Mouse (Mus musculus) left cerebral cortex, postnatal 14 days (tissue): Measurements from ENCODE around the gene B4galnt3. TPM values are rescaled to one million over a fixed set of nuclear protein-coding genes. Genes with fewer than 3 reads are reported as not detected.
A peak's percentile ranks its signal among the peaks of the same experiment; 100 is the strongest.

ENCODE experiments used
- DNase-seq, 2 experiments: peaks; one replicate each; pipeline ENCODE4 v3.0.0; 2021 to 2022; ENCODE audit warnings: low spot score in 2 of 2, mixed read lengths in 1 of 2
- intact Hi-C: fragments of 180-260 bp; cut with DNase I; formaldehyde crosslinking; loops from one replicate; pipeline ENCODE4 v1.15.1; 2025
- total RNA-seq, 2 experiments: library from RNA; stranded (reverse); gene quantifications; 2 replicates each; pipeline ENCODE4 v1.2.3; 2021

Gene B4galnt3
- total RNA-seq, 2 experiments from 2014 or later: 0.40 TPM

DNA sequence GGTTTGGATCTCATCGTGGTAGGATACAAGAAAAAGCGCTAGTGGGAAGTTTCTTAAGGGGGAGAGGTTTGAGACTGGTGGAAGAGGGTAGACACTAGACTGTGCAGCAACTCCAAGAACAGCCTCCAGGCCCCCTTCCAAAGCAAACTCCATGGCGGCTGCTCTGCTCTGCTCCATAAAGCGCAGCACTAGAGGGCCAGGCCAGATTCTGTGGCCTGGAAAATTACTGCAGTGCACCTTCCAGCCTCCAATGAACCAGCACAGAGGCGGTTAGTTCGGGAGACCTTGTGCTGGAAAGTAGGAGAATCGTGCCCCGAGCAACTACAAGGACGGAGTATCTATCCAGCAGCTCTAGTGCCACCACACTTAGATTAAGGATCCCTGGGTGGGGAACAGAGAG lies 7.1 kb downstream of the B4galnt3 start:
- no peak for DNase-seq
- intact Hi-C loops: no loop called here

DNA sequence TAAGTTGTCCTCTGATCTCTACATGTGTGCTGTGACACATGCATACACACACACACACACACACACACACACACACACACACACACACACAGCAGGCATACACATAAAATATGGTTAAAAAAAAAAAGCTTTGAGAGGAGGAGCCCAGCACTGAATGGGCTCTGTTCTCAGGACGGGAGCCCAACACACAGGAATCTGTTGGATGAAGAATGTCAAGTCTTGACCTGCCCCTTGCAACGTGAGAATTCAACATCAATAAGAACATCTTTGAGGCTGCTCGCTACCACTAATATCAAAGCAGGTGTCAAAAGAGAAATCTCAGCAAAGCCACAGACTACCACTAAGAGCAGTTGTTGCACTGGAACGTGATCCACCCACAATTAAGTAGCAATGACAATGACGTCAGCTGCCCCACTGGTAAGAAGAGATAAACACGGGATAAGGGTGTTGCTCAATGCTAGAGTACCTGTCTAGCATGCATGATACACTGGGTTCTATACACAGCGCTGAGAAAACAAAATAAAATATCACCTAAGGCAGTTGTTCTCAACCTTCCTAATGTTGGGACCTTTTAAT lies 17.4 kb downstream of the B4galnt3 start:
- intact Hi-C loops: no loop called here
- DNase-seq: no peak

DNA sequence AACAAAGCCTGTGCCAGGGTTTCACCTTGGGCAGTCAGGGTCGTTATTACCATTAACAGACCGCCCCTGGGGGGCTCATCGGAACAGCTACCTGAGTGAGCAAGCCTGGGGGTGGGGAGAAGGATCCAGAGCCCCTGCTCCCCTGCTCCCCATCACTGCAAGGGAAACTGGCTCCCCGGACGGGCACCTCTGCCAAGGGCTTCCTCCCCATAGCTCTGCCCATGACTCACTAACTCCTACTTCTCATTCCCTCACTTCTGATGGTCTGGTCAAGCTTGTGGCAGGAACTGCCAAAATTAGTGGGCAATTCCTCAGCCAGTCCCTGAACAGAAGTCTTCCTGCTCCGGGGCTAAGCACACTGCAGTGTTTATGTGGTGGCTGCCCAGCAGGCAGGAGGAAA lies 19.1 kb downstream of the B4galnt3 start:
- intact Hi-C loops: no loop called here
- DNase-seq: no peak

DNA sequence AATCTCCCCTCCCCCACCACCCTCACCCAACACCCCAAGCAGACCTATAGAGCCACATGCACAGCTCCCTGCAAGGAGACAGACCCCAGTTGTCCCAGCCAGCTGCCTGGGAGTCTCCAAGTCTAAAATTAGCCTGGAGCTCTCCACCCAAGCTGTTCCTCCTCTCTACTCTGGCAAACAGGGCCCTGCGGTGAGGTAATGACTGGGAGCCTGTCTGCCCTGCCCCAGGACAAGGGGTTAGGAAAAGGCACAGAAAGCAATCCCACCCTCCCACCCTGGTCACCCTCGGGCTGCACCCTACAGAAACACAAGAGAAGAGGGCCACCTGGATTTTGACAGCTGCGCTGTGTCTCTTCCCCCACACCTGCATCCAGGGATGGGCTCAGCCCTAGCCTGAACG lies 19.5 kb downstream of the B4galnt3 start:
- intact Hi-C loops: no loop called here
- no peak for DNase-seq

DNA sequence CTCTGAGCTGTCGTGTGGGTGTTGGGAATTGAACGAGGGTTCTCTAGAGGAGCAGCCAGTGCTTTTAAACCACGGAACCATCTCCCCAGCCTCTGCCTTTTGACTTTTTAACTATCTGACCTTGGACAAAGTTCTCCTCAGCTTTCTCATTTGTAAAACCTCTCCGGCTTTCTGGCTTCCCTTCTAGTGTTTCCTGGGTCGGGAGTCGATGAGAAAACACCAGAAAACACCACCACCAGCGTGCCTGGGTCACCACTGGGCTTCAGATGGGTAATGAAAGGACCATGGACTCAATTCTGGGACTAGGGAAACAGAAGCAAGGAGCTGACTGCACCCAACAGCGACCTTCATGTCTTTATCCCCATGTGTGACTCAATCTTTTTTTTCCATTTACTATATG lies 20.2 kb downstream of the B4galnt3 start:
- DNase-seq: no peak
- intact Hi-C loops: no loop called here

DNA sequence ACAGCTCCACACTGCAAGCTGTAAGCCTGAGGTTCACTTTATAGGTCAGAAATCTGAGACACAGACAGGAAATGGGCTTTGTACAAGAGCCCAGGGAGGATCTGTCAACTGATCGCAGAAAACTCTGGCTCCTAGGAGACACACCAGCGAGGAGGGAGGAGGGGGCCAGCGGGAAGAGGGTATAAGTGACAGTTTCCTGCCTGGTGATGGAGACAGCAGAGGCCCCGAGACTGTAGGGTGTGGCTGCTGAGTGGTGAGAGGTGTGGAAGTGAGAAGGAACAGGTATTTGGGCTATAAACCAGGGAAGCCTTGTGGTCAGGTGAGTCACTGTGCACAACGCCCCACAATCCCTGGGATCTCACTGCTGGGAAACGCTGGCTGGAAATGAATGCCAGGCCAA lies 30.2 kb downstream of the B4galnt3 start:
- DNase-seq: no peak
- intact Hi-C loops: no loop called here

DNA sequence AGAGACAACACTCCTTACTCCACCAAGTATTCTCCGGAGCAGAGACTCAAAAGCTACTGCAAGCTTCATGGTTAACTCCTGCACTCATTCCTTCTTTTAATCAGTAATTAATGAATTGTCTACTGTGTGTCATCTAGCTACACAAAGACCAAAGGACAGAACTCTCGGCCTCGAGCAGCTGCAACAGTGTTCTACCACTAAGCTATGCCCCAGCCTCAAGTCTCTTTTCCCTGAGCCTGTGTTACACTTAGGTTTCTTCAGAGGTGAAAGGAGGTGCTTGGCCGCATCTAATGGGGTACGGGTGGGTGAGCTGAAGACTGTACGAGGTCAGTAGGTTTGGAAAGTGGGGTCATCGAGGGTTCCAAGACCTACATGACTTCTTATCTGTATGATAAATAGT lies 30.8 kb downstream of the B4galnt3 start:
- no peak for DNase-seq
- intact Hi-C loops: no loop called here

DNA sequence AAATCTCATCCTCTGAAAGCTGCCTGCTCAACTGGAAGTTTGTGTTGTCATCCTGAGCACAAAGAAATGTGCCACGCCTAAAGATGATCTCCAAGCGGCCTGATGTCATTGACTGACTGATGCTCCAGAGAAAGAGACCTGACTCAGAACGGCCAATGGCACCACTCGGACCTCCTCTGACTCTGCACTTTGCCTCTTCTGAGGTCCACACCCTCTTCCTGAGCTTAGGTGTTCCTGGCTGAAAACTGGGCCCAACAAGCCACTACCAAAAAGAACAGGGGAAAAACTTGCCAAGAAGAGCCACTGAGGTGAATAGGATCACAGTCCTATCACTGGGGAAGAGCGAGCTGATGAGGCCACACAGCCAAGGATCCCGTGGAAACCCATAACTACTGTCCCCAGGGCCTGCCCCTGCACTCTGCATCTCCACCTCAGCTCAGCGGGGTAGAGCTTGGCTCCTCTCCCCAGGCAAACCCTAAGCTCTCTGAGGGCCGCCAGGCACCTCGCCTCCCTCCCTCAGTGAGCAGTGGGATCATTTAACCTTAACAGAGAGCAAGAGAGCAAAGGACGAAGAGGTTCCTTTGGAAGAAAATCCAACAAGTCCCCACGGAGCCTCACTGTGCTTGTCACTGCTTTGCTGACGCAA lies 31.4 kb downstream of the B4galnt3 start:
- intact Hi-C loops: no loop called here
- no peak for DNase-seq

DNA sequence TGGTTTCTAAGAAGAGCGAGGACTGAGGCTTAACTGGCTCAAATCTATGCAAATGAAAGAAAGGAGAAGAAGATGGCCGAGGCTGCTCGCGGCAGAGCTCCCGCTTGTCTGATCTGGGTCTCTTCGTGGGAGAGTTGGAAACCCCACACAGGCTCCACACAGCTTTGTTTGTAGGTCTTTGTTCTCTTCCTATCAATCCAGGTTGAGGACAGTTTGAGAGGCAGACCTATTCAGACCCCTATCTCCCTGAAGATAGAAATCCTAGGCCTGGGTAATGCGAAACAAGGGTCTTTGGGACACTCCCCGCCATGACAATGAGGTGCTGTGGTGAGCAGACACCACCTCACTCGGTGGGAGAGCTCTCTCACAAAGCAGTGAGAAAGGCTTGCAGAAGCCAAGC lies 34.9 kb downstream of the B4galnt3 start:
- DNase-seq: no peak
- intact Hi-C loops: no loop called here

DNA sequence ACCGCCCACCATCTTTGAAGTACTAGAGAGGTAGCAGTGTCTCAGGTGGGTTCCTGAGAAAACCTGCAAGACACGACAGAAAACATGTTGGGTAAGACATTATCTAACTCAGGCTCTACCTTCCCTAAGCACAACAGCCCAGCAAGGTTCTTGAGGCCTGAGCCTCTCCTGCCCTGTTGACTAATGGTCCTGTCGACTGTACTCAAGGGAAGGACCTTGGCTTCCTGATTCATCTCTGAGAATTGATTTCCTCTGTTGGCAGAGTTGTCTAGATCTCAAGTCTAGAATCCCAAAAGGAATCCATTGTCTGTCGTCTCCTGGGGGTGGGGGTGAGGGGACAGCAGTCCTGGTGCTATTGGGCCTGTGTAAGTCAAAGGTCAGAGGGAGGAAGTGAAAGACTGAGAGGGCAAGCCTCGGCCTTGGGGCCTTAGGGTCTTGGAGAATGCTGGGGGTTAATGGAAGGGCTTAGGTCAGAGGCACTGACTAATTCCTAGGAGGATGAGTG lies 37.9 kb downstream of the B4galnt3 start:
- intact Hi-C loops: no loop called here
- no peak for DNase-seq

DNA sequence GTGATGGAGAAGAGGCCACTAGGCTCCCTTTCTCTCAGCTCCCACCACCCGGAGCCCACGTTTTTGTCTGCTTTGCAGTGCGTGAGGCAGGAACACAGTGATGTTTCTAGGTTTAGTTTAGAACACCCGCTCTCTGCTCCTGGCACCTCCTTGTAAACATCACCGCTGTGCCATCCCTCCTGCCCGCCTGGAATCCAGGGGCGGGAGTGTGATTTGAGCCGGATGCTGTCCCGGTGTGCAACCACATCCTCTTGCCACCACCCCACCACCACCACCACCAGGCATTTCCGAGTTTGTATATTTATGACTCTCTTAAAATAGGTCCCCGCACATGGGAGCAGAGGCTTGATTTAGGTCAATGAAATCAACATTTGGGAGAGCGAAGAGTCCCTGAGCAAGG lies 38.7 kb downstream of the B4galnt3 start:
- intact Hi-C loops: no loop called here
- DNase-seq: peak; percentile 8 to 9

DNA sequence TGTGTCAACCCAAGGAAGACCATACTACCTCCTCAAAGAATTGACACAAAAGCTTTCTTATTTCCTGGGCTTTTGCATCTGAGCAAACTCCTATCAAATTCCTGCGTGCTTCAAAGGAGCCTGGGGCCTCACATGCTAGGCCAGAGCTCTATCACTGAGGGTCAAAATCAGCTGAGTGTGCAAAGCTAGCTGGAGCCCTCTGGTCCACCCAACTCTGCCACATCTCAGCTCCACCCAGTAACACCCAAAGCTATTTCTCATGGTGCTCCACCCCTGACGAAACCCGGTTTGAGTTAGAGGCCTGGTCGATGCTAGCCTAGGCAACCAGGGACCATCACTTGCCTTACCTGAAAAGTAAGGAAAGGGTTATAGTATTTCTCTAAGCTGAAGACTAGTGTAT lies 39.2 kb downstream of the B4galnt3 start:
- DNase-seq: no peak
- intact Hi-C loops: no loop called here

DNA sequence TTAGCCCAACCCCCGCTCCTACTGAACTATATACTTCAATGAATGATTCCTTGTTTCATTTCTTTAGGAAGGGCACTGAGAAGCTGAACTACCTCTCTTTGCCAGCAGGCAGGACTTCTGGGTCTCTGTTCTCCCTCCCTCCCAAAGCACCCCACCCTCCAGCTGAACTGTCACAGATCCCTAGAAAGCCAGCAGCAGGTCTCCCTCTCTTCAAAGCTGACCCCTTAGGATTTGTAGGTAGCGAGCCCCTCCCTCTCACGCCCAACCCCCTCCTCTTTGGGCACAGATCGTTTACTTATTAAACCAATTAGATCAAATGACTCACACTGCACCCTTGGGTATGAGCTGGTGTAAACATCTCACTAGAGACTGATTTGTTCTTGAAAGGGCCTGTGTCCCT lies 39.7 kb downstream of the B4galnt3 start:
- no peak for DNase-seq
- intact Hi-C loops: no loop called here

DNA sequence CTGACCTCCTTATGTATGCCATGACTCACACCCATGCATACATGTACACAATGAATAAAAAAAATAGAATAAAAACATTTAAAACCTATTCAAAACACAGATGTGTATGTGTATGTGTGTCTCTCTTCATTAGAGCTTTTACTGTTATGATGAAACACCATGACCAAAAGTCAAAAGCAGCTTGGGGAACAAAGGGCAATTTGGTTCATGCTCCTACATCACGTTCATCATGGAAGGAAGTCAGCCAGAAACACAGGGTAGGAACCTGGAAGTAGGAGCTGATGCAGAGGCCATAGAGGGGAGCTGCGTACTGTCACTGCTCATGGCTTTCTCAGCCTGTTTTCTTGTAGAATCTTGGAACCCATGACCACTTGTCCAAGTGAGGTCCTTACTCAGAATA lies 41.6 kb downstream of the B4galnt3 start:
- DNase-seq: no peak
- intact Hi-C loops: no loop called here

DNA sequence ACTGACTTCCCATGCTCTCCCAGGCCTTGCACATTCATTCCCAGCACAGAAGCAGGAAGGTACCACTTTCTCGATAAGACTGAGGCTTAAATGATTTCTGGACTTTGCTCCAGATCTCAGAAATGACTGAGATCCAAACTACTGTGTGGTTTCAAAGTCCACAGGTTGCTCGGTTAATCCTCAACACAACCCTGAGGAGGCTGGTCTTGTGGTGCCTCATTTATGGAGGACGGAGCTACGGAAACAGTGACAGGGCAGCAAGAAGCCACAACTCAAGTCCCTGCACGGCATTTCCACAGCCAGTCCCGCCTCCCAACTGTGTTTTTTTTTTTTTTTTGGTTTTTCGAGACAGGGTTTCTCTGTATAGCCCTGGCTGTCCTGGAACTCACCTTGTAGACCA lies 43.3 kb downstream of the B4galnt3 start:
- intact Hi-C loops: no loop called here
- DNase-seq: no peak

DNA sequence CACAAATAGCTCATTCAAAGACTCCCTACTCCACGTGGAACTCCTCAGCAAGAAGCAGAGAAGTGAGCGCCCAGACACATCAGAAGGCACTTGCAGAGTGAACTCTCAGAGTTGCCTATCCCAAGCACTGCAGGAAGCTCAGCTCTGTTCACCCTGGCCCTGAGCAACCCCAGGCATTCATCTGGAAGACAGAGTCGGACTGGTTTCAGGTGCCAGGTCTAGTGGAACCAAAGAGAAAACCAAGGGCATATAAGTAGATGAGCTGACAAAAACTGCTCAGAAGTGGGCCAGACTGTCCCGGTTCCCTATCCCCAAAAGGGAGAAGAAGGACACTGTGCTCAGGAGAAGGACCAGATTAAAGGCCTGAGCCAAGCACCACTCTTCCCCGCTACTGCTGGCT lies 44.5 kb downstream of the B4galnt3 start:
- intact Hi-C loops: no loop called here
- DNase-seq: no peak

DNA sequence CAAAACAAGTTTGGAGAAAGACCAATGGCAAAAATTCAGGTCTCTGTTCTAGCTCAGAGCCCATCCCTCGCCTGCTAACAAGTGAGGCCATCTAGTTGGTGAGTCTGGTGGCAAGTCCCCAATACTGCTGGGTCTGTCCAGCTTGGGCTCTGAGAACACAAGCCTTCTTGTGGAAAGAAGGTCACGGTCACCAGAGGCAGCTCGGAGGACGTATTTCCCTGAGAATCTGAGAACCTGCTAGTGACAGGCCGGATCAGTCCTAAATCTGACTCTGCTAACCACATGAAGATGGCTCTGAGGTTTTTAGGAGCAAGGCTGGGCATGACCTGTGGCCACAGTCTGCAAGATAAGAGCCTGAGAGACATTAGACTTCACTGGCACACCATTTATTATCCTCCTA lies 47.7 kb downstream of the B4galnt3 start:
- intact Hi-C loops: no loop called here
- DNase-seq: no peak

DNA sequence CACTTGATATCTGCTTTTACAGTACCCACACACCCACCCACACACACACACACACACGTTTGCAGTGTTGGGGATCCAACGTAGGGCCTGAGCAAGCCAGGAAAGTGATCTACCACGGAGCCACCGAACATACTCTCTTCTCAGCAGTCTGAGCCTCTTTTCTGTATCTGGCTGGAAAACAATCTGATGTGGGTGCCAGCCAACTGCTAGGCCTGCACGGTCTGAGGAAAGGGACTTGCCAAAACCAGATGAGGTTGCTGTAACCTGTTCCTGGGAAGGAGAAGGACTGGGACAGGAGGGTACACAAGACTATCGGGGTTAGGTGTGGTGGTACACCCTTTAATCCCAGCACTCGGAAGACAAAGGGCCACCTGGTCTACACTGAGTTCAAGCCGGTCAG lies 51.1 kb downstream of the B4galnt3 start:
- intact Hi-C loops: no loop called here
- peak in 1 of 2 experiments; percentile 4 for DNase-seq

DNA sequence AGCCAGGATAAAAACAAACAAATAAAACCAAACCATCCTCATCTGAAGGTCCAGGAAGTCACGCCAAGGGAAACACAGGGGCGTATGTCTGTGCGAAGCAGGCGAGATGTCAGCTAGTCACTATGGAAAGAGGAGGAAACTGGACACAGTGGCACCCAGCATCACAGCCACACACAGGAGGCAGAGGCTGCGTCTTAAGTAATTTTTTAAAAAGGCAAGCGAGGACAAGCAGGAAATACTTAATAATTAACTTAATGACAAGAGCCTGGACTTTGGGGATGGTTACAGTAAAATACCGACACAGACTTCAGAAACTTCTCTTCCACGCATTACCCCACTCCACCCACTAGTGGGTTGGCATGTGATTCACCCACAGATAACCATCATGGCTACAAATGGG lies 51.8 kb downstream of the B4galnt3 start:
- intact Hi-C loops: no loop called here
- no peak for DNase-seq

DNA sequence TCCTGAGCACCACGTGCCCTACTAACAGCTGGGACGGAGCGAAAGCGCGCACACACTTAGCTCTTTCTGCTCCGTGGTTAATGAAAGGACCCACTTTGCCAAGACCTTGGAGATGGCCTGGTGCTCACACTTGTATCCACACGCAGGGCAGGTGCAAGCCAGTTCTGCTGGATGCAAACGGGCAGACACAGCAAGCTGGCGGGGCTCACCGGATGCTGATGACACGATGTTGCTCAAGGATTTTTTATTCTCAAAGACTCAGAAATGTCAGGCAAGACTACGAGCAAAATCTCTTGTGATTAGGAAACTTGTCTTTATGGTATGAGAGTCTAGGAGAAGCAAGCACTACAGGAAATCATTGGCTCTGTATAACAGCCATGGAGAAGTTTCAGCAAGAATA lies 52.9 kb downstream of the B4galnt3 start:
- DNase-seq: no peak
- intact Hi-C loops: no loop called here

DNA sequence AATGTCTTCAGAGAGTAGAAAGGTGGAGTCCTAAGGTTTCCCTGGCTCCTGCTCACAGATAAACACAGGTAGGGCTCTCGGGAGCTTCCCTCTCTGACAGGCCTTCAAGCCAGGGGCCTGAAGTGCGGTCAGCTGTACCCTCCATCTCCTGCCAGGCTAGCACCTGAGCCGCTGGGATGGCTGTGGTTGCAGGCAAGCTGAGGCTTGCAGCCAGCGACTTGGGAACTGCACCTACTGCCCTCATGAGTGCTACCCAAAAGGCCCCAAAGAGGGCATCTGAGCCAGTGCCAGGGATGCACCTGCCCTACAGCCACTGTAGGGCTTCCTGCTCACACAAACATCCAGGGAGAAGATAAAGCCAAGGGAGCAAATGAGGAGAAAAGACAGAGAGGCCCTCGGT lies 53.9 kb downstream of the B4galnt3 start:
- intact Hi-C loops: no loop called here
- DNase-seq: no peak

DNA sequence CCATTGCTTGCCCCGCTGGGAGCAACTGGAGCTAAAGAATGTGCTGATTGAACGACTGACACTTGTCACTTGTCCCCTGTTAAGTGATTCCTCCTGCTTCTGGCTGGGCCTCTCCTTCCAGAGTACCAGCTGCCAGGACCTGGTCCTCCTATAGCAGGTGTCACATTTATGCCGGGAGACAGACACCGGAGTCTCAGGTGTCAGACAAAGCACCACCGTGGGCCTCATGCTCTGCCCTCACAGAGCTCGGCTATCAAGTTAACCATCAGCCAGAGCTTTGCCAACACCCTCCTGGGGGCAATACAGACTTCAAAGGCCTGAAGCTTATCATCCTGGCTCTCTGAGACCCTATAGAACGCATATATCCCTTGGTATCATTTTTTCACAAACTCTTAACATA lies 58.5 kb downstream of the B4galnt3 start:
- intact Hi-C loops: no loop called here
- no peak for DNase-seq
